Mouse (Mus musculus): ENCODE measurements around the gene Fkbp4. TPM values are rescaled to one million over a fixed set of nuclear protein-coding genes. Genes with fewer than 3 reads are reported as not detected.
A peak's percentile ranks its signal among the peaks of the same experiment; 100 is the strongest.

The Fkbp4 gene
- total and polyA plus RNA-seq, 2 experiments from 2014 or later: 161 to 246 TPM

GRCm38 (mm10) chr6:128467298-128467697 lies 28.8 kb upstream of the Fkbp4 start:
- TF ChIP-seq CTCF (IDR thresholded peaks at IDR 0.05; ENCODE audit: low read depth): 0 out of 2 replicates have a peak, but pooled peaks have one; percentile 17
- ATAC-seq (no peak), DNase-seq (ENCODE audit: low spot score) (peak; percentile 9)
- H3K27ac ChIP-seq: no peak overlapping the region
- no peak overlapping the region for H3K9ac ChIP-seq (replicated peaks; ENCODE audit: low read length)
- no peaks in the 10 kb centered on the region for H3K36me3 ChIP-seq (ENCODE audit: insufficient read depth, low read length)
- H3K27me3 ChIP-seq (ENCODE audit: insufficient read depth, low read length): no peaks in the 10 kb centered on the region
- no peak overlapping the region for H3K4me2 ChIP-seq (ENCODE audit: low read depth, low read length)
- 51% methylated on average over 2 of the region's 2 CpGs for WGBS
- H3K4me3 ChIP-seq (ENCODE audit: low read length): no peak overlapping the region
- no peaks in the 10 kb centered on the region for H3K4me1 ChIP-seq (ENCODE audit: insufficient read depth, low read length)
- H3K9me3 ChIP-seq (ENCODE audit: low read length): no peaks in the 10 kb centered on the region

- ATAC-seq (no peak), DNase-seq (ENCODE audit: low spot score) (no peak)
- WGBS: 61% methylated on average over 3 of the region's 3 CpGs
- no peaks in the 10 kb centered on the region for H3K9me3 ChIP-seq (ENCODE audit: low read length)
- no peaks in the 10 kb centered on the region for H3K4me1 ChIP-seq (ENCODE audit: insufficient read depth, low read length)
- no peak overlapping the region for H3K4me3 ChIP-seq (ENCODE audit: low read length)
- H3K27me3 ChIP-seq (ENCODE audit: insufficient read depth, low read length): no peaks in the 10 kb centered on the region
- H3K27ac ChIP-seq: no peak overlapping the region
- no peak overlapping the region for H3K4me2 ChIP-seq (ENCODE audit: low read depth, low read length)
- H3K9ac ChIP-seq (replicated peaks; ENCODE audit: low read length): no peak overlapping the region
- H3K36me3 ChIP-seq (ENCODE audit: insufficient read depth, low read length): no peaks in the 10 kb centered on the region
- TF ChIP-seq CTCF (IDR thresholded peaks at IDR 0.05; ENCODE audit: low read depth): no peak
Observed at GRCm38 (mm10) chr6:128466563-128466962, 28.1 kb upstream of the Fkbp4 start.

- no peak for TF ChIP-seq CTCF (IDR thresholded peaks at IDR 0.05; ENCODE audit: low read depth)
- Histone ChIP-seq H3K4me3 (ENCODE audit: low read length) (no peak overlapping the region), H3K4me2 (ENCODE audit: low read depth, low read length) (no peak overlapping the region), H3K27ac (no peak overlapping the region), H3K9ac (replicated peaks; ENCODE audit: low read length) (no peak overlapping the region), H3K27me3 (ENCODE audit: insufficient read depth, low read length) (no peaks in the 10 kb centered on the region), H3K9me3 (ENCODE audit: low read length) (no peaks in the 10 kb centered on the region), H3K36me3 (ENCODE audit: insufficient read depth, low read length) (no peaks in the 10 kb centered on the region), H3K4me1 (ENCODE audit: insufficient read depth, low read length) (no peaks in the 10 kb centered on the region)
- DNase-seq (ENCODE audit: low spot score) (no peak), ATAC-seq (no peak)
- 38% methylated on average over 7 of the region's 7 CpGs for WGBS
Observed at GRCm38 (mm10) chr6:128466043-128466442, 27.6 kb upstream of the Fkbp4 start.

GRCm38 (mm10) chr6:128464996-128465395 lies 26.5 kb upstream of the Fkbp4 start:
- Histone ChIP-seq H3K9ac (replicated peaks; ENCODE audit: low read length) (no peak overlapping the region), H3K4me3 (ENCODE audit: low read length) (no peak overlapping the region), H3K9me3 (ENCODE audit: low read length) (no peaks in the 10 kb centered on the region), H3K36me3 (ENCODE audit: insufficient read depth, low read length) (no peaks in the 10 kb centered on the region), H3K4me1 (ENCODE audit: insufficient read depth, low read length) (no peaks in the 10 kb centered on the region), H3K27me3 (ENCODE audit: insufficient read depth, low read length) (no peaks in the 10 kb centered on the region), H3K4me2 (ENCODE audit: low read depth, low read length) (no peak overlapping the region), H3K27ac (no peak overlapping the region)
- no peak for ATAC-seq
- WGBS: 86% methylated on average over 4 of the region's 4 CpGs
- TF ChIP-seq CTCF (IDR thresholded peaks at IDR 0.05; ENCODE audit: low read depth): no peak
- no peak for DNase-seq (ENCODE audit: low spot score)

GRCm38 (mm10) chr6:128461606-128462005 lies 23.1 kb upstream of the Fkbp4 start:
- H3K27me3 ChIP-seq (ENCODE audit: insufficient read depth, low read length): no peaks in the 10 kb centered on the region
- H3K27ac ChIP-seq: no peak overlapping the region
- TF ChIP-seq CTCF (IDR thresholded peaks at IDR 0.05; ENCODE audit: low read depth): no peak
- no peak overlapping the region for H3K9ac ChIP-seq (replicated peaks; ENCODE audit: low read length)
- no peak overlapping the region for H3K4me3 ChIP-seq (ENCODE audit: low read length)
- H3K9me3 ChIP-seq (ENCODE audit: low read length): no peaks in the 10 kb centered on the region
- no peaks in the 10 kb centered on the region for H3K36me3 ChIP-seq (ENCODE audit: insufficient read depth, low read length)
- ATAC-seq: no peak
- no peak for DNase-seq (ENCODE audit: low spot score)
- H3K4me2 ChIP-seq (ENCODE audit: low read depth, low read length): no peak overlapping the region
- no peaks in the 10 kb centered on the region for H3K4me1 ChIP-seq (ENCODE audit: insufficient read depth, low read length)

GRCm38 (mm10) chr6:128460729-128461503 lies 22.4 kb upstream of the Fkbp4 start:
- Histone ChIP-seq H3K27ac (no peak overlapping the region), H3K4me2 (ENCODE audit: low read depth, low read length) (no peak overlapping the region), H3K4me3 (ENCODE audit: low read length) (no peak overlapping the region), H3K36me3 (ENCODE audit: insufficient read depth, low read length) (no peaks in the 10 kb centered on the region), H3K9me3 (ENCODE audit: low read length) (no peaks in the 10 kb centered on the region), H3K27me3 (ENCODE audit: insufficient read depth, low read length) (no peaks in the 10 kb centered on the region), H3K4me1 (ENCODE audit: insufficient read depth, low read length) (no peaks in the 10 kb centered on the region), H3K9ac (replicated peaks; ENCODE audit: low read length) (no peak overlapping the region)
- ATAC-seq: no peak
- TF ChIP-seq CTCF (IDR thresholded peaks at IDR 0.05; ENCODE audit: low read depth): no peak
- 76% methylated on average over 14 of the region's 14 CpGs for WGBS
- DNase-seq (ENCODE audit: low spot score): no peak

- Histone ChIP-seq H3K36me3 (ENCODE audit: insufficient read depth, low read length) (no peaks in the 10 kb centered on the region), H3K4me2 (ENCODE audit: low read depth, low read length) (no peak overlapping the region), H3K9me3 (ENCODE audit: low read length) (no peaks in the 10 kb centered on the region), H3K4me1 (ENCODE audit: insufficient read depth, low read length) (no peaks in the 10 kb centered on the region), H3K9ac (replicated peaks; ENCODE audit: low read length) (no peak overlapping the region), H3K4me3 (ENCODE audit: low read length) (no peak overlapping the region), H3K27me3 (ENCODE audit: insufficient read depth, low read length) (no peaks in the 10 kb centered on the region), H3K27ac (no peak overlapping the region)
- DNase-seq (ENCODE audit: low spot score) (peak; percentile 10), ATAC-seq (no peak)
- TF ChIP-seq CTCF (IDR thresholded peaks at IDR 0.05; ENCODE audit: low read depth): no peak
- 15% methylated on average over 2 of the region's 2 CpGs for WGBS
Observed at GRCm38 (mm10) chr6:128460321-128460720, 21.8 kb upstream of the Fkbp4 start.

All from hindbrain, postnatal 0 days (tissue).